Mouse (Mus musculus) hindbrain, embryonic 11.5 days (tissue): ENCODE measurements around the gene Phyhd1. TPM values are rescaled to one million over a fixed set of nuclear protein-coding genes. Genes with fewer than 3 reads are reported as not detected.

Experiments
- ATAC-seq: fragments of 200-750 bp; cut with Nextera tagmentation; 2 replicates; pipeline ENCODE4 v1.8.0; 2017; ENCODE audit warnings: mild to moderate bottlenecking, moderate TSS enrichment, moderate library complexity; ENCODE audit not compliant: low FRiP score
- DNase-seq: peaks from one replicate; pipeline ENCODE4 v3.0.0-alpha.2; 2015; ENCODE audit warnings: low spot score
- H3K27ac ChIP-seq: fragments of 300-500 bp; sonication (generic); 2 replicates; pipeline ENCODE4 v1.5.1; 2014; ENCODE audit warnings: mild to moderate bottlenecking, low read depth, low read length
- H3K27me3 ChIP-seq: fragments of 300-500 bp; sonication (generic); 2 replicates; pipeline ENCODE4 v1.6.1; 2014; ENCODE audit warnings: mild to moderate bottlenecking, low read length, moderate library complexity, mixed read lengths; ENCODE audit not compliant: control insufficient read depth, insufficient read depth
- H3K36me3 ChIP-seq: fragments of 300-500 bp; sonication (generic); 2 replicates; pipeline ENCODE4 v1.6.1; 2014; ENCODE audit warnings: mild to moderate bottlenecking, low read length, moderate library complexity, mixed read lengths; ENCODE audit not compliant: control insufficient read depth, insufficient read depth
- H3K4me1 ChIP-seq: fragments of 300-500 bp; sonication (generic); replicated peaks from 2 replicates; pipeline ENCODE4 v1.6.1; 2014; ENCODE audit warnings: low read length, mixed read lengths; ENCODE audit not compliant: control insufficient read depth, insufficient read depth
- H3K4me2 ChIP-seq: fragments of 300-500 bp; sonication (generic); replicated peaks from 2 replicates; pipeline ENCODE4 v1.6.1; 2014; ENCODE audit warnings: mild to moderate bottlenecking, low read depth, low read length
- H3K4me3 ChIP-seq: fragments of 300-500 bp; sonication (generic); 2 replicates; pipeline ENCODE4 v1.5.1; 2014; ENCODE audit warnings: low read depth, low read length
- H3K9ac ChIP-seq: fragments of 300-500 bp; sonication (generic); 2 replicates; pipeline ENCODE4 v1.6.1; 2014; ENCODE audit warnings: low read depth, low read length
- H3K9me3 ChIP-seq: fragments of 300-500 bp; sonication (generic); 2 replicates; pipeline ENCODE4 v1.6.1; 2016; ENCODE audit warnings: low read length; ENCODE audit not compliant: control insufficient read depth
- WGBS: fragments of 180-500 bp; shearing (Covaris S2); extraction: QIAGEN DNeasy Blood & Tissue Kit; methylation state at CpG from one replicate; pipeline ENCODE4 v1.1.7; 2014; 5-methylcytosine and 5-hydroxymethylcytosine counted together
- polyA plus RNA-seq: library from polyadenylated mRNA; unstranded; fragments of >200 nt; fragmentation: Nextera tagmentation; extraction: Ambion mirVana; gene quantifications from 2 replicates; pipeline ENCODE4 v1.2.1, GENCODE M21; 2014

The Phyhd1 gene
- polyA plus RNA-seq, 1 experiment from 2014 or later: 5.6 TPM

- Histone ChIP-seq H3K4me3 (no peak overlapping the region), H3K9me3 (no peaks in the 10 kb centered on the region), H3K27me3 (no peaks in the 10 kb centered on the region), H3K36me3 (0 out of 2 replicates have a peak, but pooled peaks cover 2% of the 10 kb centered on the region), H3K9ac (no peak overlapping the region), H3K27ac (no peak overlapping the region), H3K4me2 (no peak overlapping the region), H3K4me1 (no peaks in the 10 kb centered on the region)
- ATAC-seq (no peak), DNase-seq (no peak)
- WGBS: 78% methylated on average over 5 of the region's 5 CpGs
These were observed 14.4 kb upstream of the Phyhd1 start for GRCm38 (mm10) chr2:30251417-30252104.

GRCm38 (mm10) chr2:30252521-30252920 lies 13.5 kb upstream of the Phyhd1 start:
- DNase-seq (no peak), ATAC-seq (no peak)
- H3K27ac ChIP-seq: no peak overlapping the region
- H3K27me3 ChIP-seq: no peaks in the 10 kb centered on the region
- H3K4me2 ChIP-seq: no peak overlapping the region
- peaks cover 7% of the 10 kb centered on the region; the same call in 1 of the 2 replicates for H3K36me3 ChIP-seq
- no peak overlapping the region for H3K4me3 ChIP-seq
- H3K4me1 ChIP-seq: no peaks in the 10 kb centered on the region
- WGBS: 93% methylated on average over 3 of the region's 3 CpGs
- no peak overlapping the region for H3K9ac ChIP-seq
- H3K9me3 ChIP-seq: no peaks in the 10 kb centered on the region

GRCm38 (mm10) chr2:30253809-30254208 lies 12.2 kb upstream of the Phyhd1 start:
- Histone ChIP-seq H3K4me2 (no peak overlapping the region), H3K9me3 (no peaks in the 10 kb centered on the region), H3K27me3 (no peaks in the 10 kb centered on the region), H3K36me3 (peaks cover 10% of the 10 kb centered on the region; the same call in 1 of the 2 replicates), H3K9ac (no peak overlapping the region), H3K4me3 (no peak overlapping the region), H3K27ac (no peak overlapping the region), H3K4me1 (no peaks in the 10 kb centered on the region)
- WGBS: 93% methylated on average over 5 of the region's 5 CpGs
- ATAC-seq (no peak), DNase-seq (no peak)

- H3K27me3 ChIP-seq: no peaks in the 10 kb centered on the region
- ATAC-seq: no peak
- no peaks in the 10 kb centered on the region for H3K4me1 ChIP-seq
- no peak overlapping the region for H3K9ac ChIP-seq
- H3K36me3 ChIP-seq: peaks cover 10% of the 10 kb centered on the region; the same call in 1 of the 2 replicates
- no peak overlapping the region for H3K4me3 ChIP-seq
- H3K27ac ChIP-seq: no peak overlapping the region
- no peaks in the 10 kb centered on the region for H3K9me3 ChIP-seq
- WGBS: 96% methylated on average over 42 of the region's 42 CpGs
- no peak overlapping the region for H3K4me2 ChIP-seq
- DNase-seq: no peak
These were observed 10.2 kb upstream of the Phyhd1 start for GRCm38 (mm10) chr2:30255631-30256395.

GRCm38 (mm10) chr2:30256616-30257350 lies 9.2 kb upstream of the Phyhd1 start:
- no peaks in the 10 kb centered on the region for H3K27me3 ChIP-seq
- H3K9me3 ChIP-seq: no peaks in the 10 kb centered on the region
- WGBS: 96% methylated on average over 30 of the region's 30 CpGs
- H3K4me1 ChIP-seq: no peaks in the 10 kb centered on the region
- H3K4me2 ChIP-seq: no peak overlapping the region
- ATAC-seq: no peak
- no peak overlapping the region for H3K4me3 ChIP-seq
- peaks cover 10% of the 10 kb centered on the region; the same call in 1 of the 2 replicates for H3K36me3 ChIP-seq
- DNase-seq: no peak
- H3K9ac ChIP-seq: no peak overlapping the region
- no peak overlapping the region for H3K27ac ChIP-seq

- Histone ChIP-seq H3K36me3 (peaks cover 13% of the 10 kb centered on the region; the same call in 1 of the 2 replicates), H3K27me3 (no peaks in the 10 kb centered on the region)
These were observed 8.1 kb upstream of the Phyhd1 start for GRCm38 (mm10) chr2:30257699-30258460.

GRCm38 (mm10) chr2:30258600-30258999 lies 7.4 kb upstream of the Phyhd1 start:
- ATAC-seq: no peak
- peaks cover 16% of the 10 kb centered on the region; the same call in 1 of the 2 replicates for H3K36me3 ChIP-seq
- DNase-seq: no peak
- H3K27ac ChIP-seq: no peak overlapping the region
- WGBS: 94% methylated on average over 4 of the region's 4 CpGs
- H3K9me3 ChIP-seq: no peaks in the 10 kb centered on the region
- no peaks in the 10 kb centered on the region for H3K27me3 ChIP-seq
- no peak overlapping the region for H3K4me2 ChIP-seq
- H3K9ac ChIP-seq: no peak overlapping the region
- H3K4me1 ChIP-seq: no peaks in the 10 kb centered on the region
- no peak overlapping the region for H3K4me3 ChIP-seq

More at GRCm38 (mm10) chr2:30257699-30258460, 8.1 kb upstream of the Phyhd1 start:
- Histone ChIP-seq H3K9me3 (no peaks in the 10 kb centered on the region), H3K4me3 (no peak overlapping the region), H3K9ac (no peak overlapping the region), H3K27ac (no peak overlapping the region), H3K4me1 (no peaks in the 10 kb centered on the region), H3K4me2 (no peak overlapping the region)
- 89% methylated on average over 7 of the region's 7 CpGs for WGBS
- DNase-seq (no peak), ATAC-seq (no peak)
